Mouse (Mus musculus) forebrain, embryonic 12.5 days (tissue): ENCODE measurements around the gene Rab21. TPM values are rescaled to one million over a fixed set of nuclear protein-coding genes. Genes with fewer than 3 reads are reported as not detected.

Source experiments
- ATAC-seq: fragments of 200-750 bp; cut with Nextera tagmentation; 2 replicates; pipeline ENCODE4 v1.8.0; 2017; ENCODE audit warnings: moderate TSS enrichment; ENCODE audit not compliant: low FRiP score
- H3K27ac ChIP-seq: fragments of 300-500 bp; sonication (generic); 2 replicates; pipeline ENCODE4 v1.5.1; 2016; ENCODE audit warnings: mild to moderate bottlenecking
- H3K27me3 ChIP-seq: fragments of 300-500 bp; sonication (generic); 2 replicates; pipeline ENCODE4 v1.6.1; 2016; ENCODE audit warnings: mild to moderate bottlenecking
- H3K36me3 ChIP-seq: fragments of 300-500 bp; sonication (generic); replicated peaks from 2 replicates; pipeline ENCODE4 v1.6.1; 2016; ENCODE audit warnings: mild to moderate bottlenecking
- H3K4me1 ChIP-seq: fragments of 300-500 bp; sonication (generic); 2 replicates; pipeline ENCODE4 v1.6.1; 2016
- H3K4me2 ChIP-seq: fragments of 300-500 bp; sonication (generic); 2 replicates; pipeline ENCODE4 v1.6.1; 2016; ENCODE audit warnings: mild to moderate bottlenecking, moderate library complexity
- H3K4me3 ChIP-seq: fragments of 300-500 bp; sonication (generic); replicated peaks from 2 replicates; pipeline ENCODE4 v1.5.1; 2016; ENCODE audit warnings: mild to moderate bottlenecking
- H3K9ac ChIP-seq: fragments of 300-500 bp; sonication (generic); 2 replicates; pipeline ENCODE4 v1.6.1; 2016; ENCODE audit warnings: mild to moderate bottlenecking
- H3K9me3 ChIP-seq: fragments of 300-500 bp; sonication (generic); 2 replicates; pipeline ENCODE4 v1.6.1; 2016
- WGBS: fragments of 180-500 bp; shearing (Covaris S2); methylation state at CpG from one replicate; pipeline ENCODE4 v1.1.7; 2016; 5-methylcytosine and 5-hydroxymethylcytosine counted together
- polyA plus RNA-seq: library from polyadenylated mRNA; unstranded; fragments of >200 nt; fragmentation: Nextera tagmentation; extraction: Ambion mirVana; gene quantifications from 2 replicates; pipeline ENCODE4 v1.2.1, GENCODE M21; 2016

Gene Rab21
- polyA plus RNA-seq, 1 experiment from 2014 or later, result 5.3 TPM

DNA sequence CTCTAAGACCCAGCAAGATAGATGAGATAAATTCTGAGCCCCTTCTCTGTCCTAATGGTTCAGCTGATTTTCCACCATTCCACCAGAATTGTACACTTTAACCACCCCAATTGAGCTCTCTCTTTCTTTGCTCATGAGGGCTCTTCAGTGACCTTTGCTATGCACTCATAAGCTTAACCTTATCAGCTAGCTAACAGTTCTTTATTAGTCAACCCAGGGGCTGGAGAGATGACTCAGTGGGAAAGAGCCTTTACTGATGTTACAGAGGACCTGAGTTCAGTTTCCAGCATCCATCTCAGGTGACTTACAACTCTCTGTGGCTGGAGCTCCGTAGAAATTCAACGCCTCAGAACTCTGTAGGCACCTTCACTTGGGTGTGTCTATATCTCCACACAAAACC, 53.1 kb downstream of the Rab21 start:
- 90% methylated on average over 2 of the region's 2 CpGs for WGBS
- H3K27me3 ChIP-seq, result no peaks in the 10 kb centered on the region
- no peaks in the 10 kb centered on the region for H3K36me3 ChIP-seq
- no peak for ATAC-seq
- no peak overlapping the region for H3K4me3 ChIP-seq
- no peaks in the 10 kb centered on the region for H3K4me1 ChIP-seq
- H3K4me2 ChIP-seq, result no peak overlapping the region
- no peak overlapping the region for H3K9ac ChIP-seq
- H3K27ac ChIP-seq, result no peak overlapping the region
- no peaks in the 10 kb centered on the region for H3K9me3 ChIP-seq

DNA sequence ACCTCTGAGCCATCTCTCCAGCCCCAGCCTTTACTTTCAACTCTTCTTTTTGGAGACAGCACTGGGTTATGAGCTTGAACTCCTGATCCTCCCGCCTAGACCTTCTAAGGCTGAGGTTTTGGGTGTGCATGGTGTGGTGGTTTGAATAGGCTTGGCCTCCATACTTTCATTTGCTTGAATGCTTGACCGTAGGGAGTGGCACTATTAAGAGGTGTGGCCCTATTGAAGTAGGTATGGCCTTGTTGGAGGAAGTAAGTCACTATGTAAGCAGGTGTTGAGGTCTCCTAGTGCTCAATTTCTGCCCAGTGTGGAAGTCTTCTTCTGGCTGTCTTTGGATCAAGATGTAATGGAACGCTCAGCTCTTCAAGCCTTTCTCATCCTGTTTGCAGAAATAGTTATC, 54.0 kb downstream of the Rab21 start:
- Histone ChIP-seq H3K4me1 (no peaks in the 10 kb centered on the region), H3K27ac (no peak overlapping the region), H3K27me3 (no peaks in the 10 kb centered on the region), H3K9ac (no peak overlapping the region), H3K36me3 (no peaks in the 10 kb centered on the region), H3K9me3 (no peaks in the 10 kb centered on the region), H3K4me3 (no peak overlapping the region), H3K4me2 (no peak overlapping the region)
- WGBS, result 91% methylated on average over 3 of the region's 3 CpGs
- ATAC-seq, result no peak

DNA sequence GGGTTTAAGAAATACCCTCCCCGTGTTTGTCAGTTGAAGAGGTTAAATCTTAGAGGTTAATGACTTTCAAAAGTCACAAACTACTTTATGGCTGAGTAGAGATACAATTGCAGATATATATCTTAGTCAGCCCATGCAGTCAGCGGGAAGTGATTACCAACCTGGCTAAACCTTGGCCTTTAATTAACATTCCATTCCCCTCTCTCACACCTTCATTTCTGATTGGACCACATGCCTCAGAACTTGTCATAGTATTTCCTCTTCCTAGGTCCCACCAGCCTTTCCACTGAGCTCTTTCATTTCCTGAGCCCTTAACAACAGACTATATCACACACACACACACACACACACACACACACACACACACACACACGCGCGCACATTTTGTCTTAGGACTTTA, 59.2 kb downstream of the Rab21 start:
- Histone ChIP-seq H3K36me3 (no peaks in the 10 kb centered on the region), H3K27ac (no peak overlapping the region), H3K4me3 (no peak overlapping the region), H3K9me3 (no peaks in the 10 kb centered on the region), H3K4me2 (no peak overlapping the region), H3K27me3 (no peaks in the 10 kb centered on the region), H3K9ac (no peak overlapping the region), H3K4me1 (peaks cover 5% of the 10 kb centered on the region)
- no peak for ATAC-seq
- 86% methylated on average over 5 of the region's 5 CpGs for whole genome bisulfite sequencing

DNA sequence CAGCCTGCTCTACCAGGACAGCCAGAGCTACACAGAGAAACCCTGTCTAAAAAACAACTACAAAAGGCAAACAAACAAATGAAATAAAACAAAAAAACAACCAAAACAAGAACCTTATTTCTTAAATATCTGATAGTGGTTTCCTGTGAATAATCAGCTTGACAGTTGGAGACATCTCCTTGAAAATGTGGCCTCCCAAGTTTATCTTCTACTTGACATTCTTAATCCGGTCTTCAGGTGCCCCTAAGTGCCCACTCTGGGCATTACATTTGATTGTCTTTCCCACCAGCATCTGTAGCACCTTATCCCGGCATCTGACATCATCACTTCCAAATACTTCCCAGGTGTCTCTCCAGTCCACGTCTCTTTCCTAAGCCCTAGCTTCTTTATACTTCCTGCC, 61.9 kb downstream of the Rab21 start:
- H3K27me3 ChIP-seq, result no peaks in the 10 kb centered on the region
- no peak overlapping the region for H3K4me2 ChIP-seq
- 74% methylated on average over 3 of the region's 3 CpGs for WGBS
- H3K4me3 ChIP-seq, result no peak overlapping the region
- H3K36me3 ChIP-seq, result no peaks in the 10 kb centered on the region
- no peak overlapping the region for H3K9ac ChIP-seq
- no peak for ATAC-seq
- no peak overlapping the region for H3K27ac ChIP-seq
- no peaks in the 10 kb centered on the region for H3K9me3 ChIP-seq
- peaks cover 13% of the 10 kb centered on the region for H3K4me1 ChIP-seq

DNA sequence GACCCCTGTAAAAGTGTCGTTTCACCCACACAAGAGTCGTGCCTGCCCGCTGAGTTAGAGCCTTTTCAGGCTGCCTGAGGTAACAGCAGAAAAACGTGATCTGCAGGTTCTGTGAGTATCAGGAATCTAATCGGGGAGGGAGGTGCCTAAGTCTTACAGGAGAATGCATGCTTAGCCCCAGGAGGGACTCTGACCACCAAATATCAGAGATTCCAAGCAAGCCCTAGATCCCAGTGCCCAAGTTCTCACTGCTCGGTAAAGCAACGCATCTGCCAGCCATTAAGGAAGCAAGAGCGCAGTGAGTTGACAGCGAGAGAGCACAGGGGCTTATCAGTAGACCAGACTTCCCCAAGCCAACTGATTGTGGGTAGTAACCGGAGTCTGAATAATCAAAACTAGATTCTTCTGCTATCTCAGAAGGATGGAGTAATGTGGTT, 63.1 kb downstream of the Rab21 start:
- Histone ChIP-seq H3K9me3 (no peaks in the 10 kb centered on the region), H3K36me3 (no peaks in the 10 kb centered on the region), H3K9ac (peak overlapping the region; percentile 53), H3K27ac (no peak overlapping the region), H3K4me2 (peak overlapping the region; percentile 66), H3K4me3 (peak overlapping the region; percentile 94), H3K4me1 (peaks cover 13% of the 10 kb centered on the region), H3K27me3 (no peaks in the 10 kb centered on the region)
- WGBS, result 17% methylated on average over 10 of the region's 10 CpGs
- ATAC-seq, result no peak

GRCm38 (mm10) chr10:115251088-115251934, 64.1 kb downstream of the Rab21 start, which contains the start of gene Tbc1d15:
Gene Tbc1d15 (minus strand): TSS chr10:115251467.
- peak within 1 kb of the TSS; percentile 85 for H3K9ac ChIP-seq
- peak; percentile 99 for ATAC-seq
- peak within 1 kb of the TSS; percentile 66 for H3K4me2 ChIP-seq
- WGBS, result under 1% methylated on average over 67 of the region's 67 CpGs
- peaks cover 13% of the 10 kb centered on the region for H3K4me1 ChIP-seq
- no peaks in the 10 kb centered on the region for H3K9me3 ChIP-seq
- H3K27me3 ChIP-seq, result no peaks in the 10 kb centered on the region
- no peak within 1 kb of the TSS for H3K27ac ChIP-seq
- H3K4me3 ChIP-seq, result peak within 1 kb of the TSS; percentile 94
- no peaks in the 10 kb centered on the region for H3K36me3 ChIP-seq

DNA sequence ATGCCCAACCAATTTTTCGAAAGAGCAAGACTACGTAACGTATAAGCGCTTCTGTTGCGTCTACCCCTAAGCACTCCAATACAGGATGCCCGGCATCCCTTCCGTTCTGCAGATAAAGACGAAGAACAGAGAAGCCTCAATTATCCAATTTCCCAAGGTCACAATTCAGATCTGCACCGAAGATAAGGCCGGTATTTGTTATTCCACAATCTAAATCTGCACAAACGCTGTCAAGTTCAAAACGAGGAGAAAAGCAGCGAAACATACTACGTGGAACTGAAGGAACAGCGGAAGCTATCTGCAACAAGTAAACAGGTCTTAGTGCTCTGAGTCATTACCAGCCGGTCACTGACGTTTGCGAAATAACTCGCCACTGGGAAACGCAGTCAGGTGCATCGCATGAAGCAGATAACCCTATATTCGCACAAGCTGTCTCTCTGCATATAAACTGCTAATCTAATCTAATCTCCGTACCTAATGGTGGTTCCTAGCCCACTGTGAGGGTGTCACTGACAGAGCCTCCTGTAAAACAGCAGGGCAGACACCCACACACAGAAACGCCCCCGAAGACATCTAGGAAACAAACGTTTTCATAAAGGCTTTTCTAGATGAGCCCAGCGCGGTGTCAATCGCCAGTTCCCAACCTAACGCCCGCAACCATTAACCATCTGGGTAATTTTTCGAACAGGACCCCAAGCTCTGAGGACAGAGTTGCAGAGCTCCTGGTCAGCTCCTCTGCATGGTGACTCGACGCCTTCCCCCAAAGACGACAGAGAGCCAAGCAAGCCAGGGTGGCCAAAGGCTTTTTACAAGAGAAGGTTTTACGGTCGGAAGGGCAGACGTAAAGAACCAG, 64.9 kb downstream of the Rab21 start:
- H3K4me1 ChIP-seq, result peaks cover 13% of the 10 kb centered on the region
- WGBS, result 34% methylated on average over 38 of the region's 38 CpGs
- H3K27ac ChIP-seq, result no peak overlapping the region
- H3K4me2 ChIP-seq, result peak overlapping the region; percentile 66
- no peaks in the 10 kb centered on the region for H3K9me3 ChIP-seq
- no peaks in the 10 kb centered on the region for H3K27me3 ChIP-seq
- peak overlapping the region; percentile 85 for H3K9ac ChIP-seq
- no peaks in the 10 kb centered on the region for H3K36me3 ChIP-seq
- peak; percentile 37; the same call in 1 of the 2 replicates for ATAC-seq
- H3K4me3 ChIP-seq, result peak overlapping the region; percentile 94

DNA sequence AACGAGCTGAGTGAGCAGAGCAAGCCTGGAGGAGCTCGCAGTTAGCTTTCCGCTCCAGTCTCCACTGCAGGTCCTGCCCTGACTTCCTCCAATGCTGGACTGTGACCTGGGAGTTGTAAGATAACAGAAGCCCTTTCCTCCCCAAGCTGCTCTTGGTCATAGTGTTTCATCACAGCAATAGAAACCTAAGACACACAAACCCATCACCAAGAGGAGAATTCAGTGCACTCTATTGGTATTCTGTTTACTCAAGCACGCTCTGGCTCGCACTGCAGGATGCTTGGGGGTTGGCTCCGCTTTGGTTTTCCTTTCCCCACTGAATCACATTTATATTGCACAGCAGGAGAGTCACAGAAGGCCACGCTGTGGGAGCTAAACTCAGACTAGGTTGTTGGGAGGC, 67.4 kb downstream of the Rab21 start:
- H3K4me2 ChIP-seq, result no peak overlapping the region
- H3K9ac ChIP-seq, result no peak overlapping the region
- no peak overlapping the region for H3K4me3 ChIP-seq
- H3K36me3 ChIP-seq, result no peaks in the 10 kb centered on the region
- peaks cover 13% of the 10 kb centered on the region for H3K4me1 ChIP-seq
- no peaks in the 10 kb centered on the region for H3K9me3 ChIP-seq
- no peak overlapping the region for H3K27ac ChIP-seq
- no peaks in the 10 kb centered on the region for H3K27me3 ChIP-seq
- 40% methylated on average over 7 of the region's 7 CpGs for WGBS
- ATAC-seq, result no peak

GRCm38 (mm10) chr10:115245488-115245887, 69.9 kb downstream of the Rab21 start:
- no peaks in the 10 kb centered on the region for H3K9me3 ChIP-seq
- H3K9ac ChIP-seq, result no peak overlapping the region
- no peaks in the 10 kb centered on the region for H3K36me3 ChIP-seq
- no peak for ATAC-seq
- H3K27ac ChIP-seq, result no peak overlapping the region
- H3K27me3 ChIP-seq, result no peaks in the 10 kb centered on the region
- H3K4me1 ChIP-seq, result peaks cover 8% of the 10 kb centered on the region
- H3K4me3 ChIP-seq, result no peak overlapping the region
- no peak overlapping the region for H3K4me2 ChIP-seq
- WGBS, result 95% methylated on average over 2 of the region's 2 CpGs

DNA sequence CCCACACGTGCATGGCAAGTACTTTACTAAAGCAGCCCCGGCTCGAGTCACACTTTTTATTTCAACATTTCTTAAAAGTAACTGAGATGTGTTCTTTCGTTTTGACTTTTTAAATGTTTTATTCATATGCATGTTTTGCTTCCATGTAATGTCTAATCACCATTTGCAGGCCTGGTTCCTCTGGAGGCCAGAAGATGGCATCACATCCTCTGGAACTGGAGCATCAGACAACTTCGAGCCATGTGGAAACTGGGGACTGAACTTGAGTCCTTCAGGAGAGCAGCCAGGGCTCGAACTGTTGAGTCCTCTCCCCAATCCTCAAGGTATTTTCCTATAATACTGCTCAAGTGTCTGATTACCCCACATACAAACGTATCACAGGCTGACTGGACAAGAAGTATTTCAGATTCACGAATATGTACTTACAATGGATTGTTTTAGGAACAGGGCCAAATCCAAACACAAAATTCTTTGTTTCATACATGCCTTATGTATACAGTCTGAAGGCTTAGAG, 74.3 kb downstream of the Rab21 start:
- 84% methylated on average over 8 of the region's 8 CpGs for WGBS
- Histone ChIP-seq H3K4me2 (no peak overlapping the region), H3K4me1 (no peaks in the 10 kb centered on the region), H3K9ac (no peak overlapping the region), H3K27me3 (no peaks in the 10 kb centered on the region), H3K27ac (no peak overlapping the region), H3K4me3 (no peak overlapping the region), H3K9me3 (no peaks in the 10 kb centered on the region), H3K36me3 (peaks cover 28% of the 10 kb centered on the region)
- ATAC-seq, result no peak

GRCm38 (mm10) chr10:115237931-115238330, 77.5 kb downstream of the Rab21 start:
- Histone ChIP-seq H3K36me3 (peaks cover 32% of the 10 kb centered on the region), H3K4me3 (no peak overlapping the region), H3K9ac (no peak overlapping the region), H3K27me3 (no peaks in the 10 kb centered on the region), H3K4me1 (no peaks in the 10 kb centered on the region), H3K27ac (no peak overlapping the region), H3K4me2 (no peak overlapping the region), H3K9me3 (no peaks in the 10 kb centered on the region)
- ATAC-seq, result no peak
- 90% methylated on average over 4 of the region's 4 CpGs for WGBS
